Mouse (Mus musculus): Measurements from ENCODE around the gene H2-D1. TPM values are rescaled to one million over a fixed set of nuclear protein-coding genes. Genes with fewer than 3 reads are reported as not detected.
A peak's percentile ranks its signal among the peaks of the same experiment; 100 is the strongest.

H2-D1 gene
- polyA plus RNA-seq, 1 experiment = 351 TPM

DNA sequence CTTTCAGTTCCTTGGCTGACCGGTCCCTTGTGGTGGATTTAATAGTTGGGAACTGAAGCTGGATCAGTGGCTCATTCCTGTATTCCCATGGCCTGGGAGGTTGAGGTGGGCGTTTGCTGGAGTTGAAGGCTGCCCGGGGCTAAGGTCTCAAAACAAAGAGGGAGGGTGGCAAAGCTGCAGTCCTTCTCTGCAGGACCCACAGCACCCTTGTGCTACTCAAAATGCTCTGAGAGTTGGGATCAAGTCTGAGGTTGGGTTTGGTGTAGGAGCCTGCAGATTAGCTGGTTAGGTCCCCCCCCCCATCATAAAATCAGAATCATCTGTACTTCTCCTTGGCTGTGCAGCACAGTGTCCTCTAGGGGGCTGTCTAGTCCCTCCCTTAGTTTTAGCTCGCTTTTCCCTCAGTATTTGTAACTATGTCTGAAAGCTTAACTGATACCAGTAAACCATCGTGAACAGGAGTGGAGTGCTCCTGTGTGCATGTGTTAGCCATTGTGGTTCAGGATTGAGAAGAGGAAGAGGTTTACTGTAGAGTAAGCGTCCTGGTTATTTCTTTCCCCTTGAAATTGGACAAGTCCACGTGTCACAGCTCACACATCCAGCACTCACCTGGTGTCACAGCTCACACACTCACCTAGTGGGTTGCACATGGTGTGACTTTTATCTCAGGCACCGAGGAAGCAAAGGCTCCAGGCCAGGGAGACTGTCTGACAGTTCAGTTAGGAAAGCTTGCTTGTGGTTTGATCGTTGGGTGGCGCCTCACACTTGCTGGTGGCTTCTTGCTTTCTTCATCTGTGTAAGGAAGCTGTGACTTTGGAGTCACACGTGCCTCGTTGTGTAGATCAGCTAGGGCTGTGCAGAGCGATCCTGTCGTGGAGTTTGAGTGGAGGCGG is 16.6 kb upstream of the H2-D1 start:
- no peak for TF ChIP-seq POLR2A (IDR thresholded peaks at IDR 0.05; ENCODE audit: low read depth, low read length)
- peak; percentile 44 for TF ChIP-seq CTCF (conservative IDR thresholded peaks at IDR 0.05; ENCODE audit: insufficient read depth, insufficient read length, low read depth, low read length)
- H3K4me3 ChIP-seq (ENCODE audit: insufficient read depth, low read depth, low read length) = no peak overlapping the region
- WGBS = 61% methylated on average over 15 of the region's 15 CpGs
- DNase-seq = no peak
- peaks cover 13% of the 10 kb centered on the region; the same call in 1 of the 2 replicates for H3K4me1 ChIP-seq (ENCODE audit: control insufficient read depth, insufficient read depth, low read length)
- no peak overlapping the region for H3K27ac ChIP-seq (ENCODE audit: insufficient read depth, low read depth, low read length)
- H3K27me3 ChIP-seq (replicated peaks; ENCODE audit: control insufficient read depth, insufficient read depth, low read length) = no peaks in the 10 kb centered on the region
- H3K36me3 ChIP-seq (ENCODE audit: control insufficient read depth, insufficient read depth, low read length) = peaks cover 15% of the 10 kb centered on the region

DNA sequence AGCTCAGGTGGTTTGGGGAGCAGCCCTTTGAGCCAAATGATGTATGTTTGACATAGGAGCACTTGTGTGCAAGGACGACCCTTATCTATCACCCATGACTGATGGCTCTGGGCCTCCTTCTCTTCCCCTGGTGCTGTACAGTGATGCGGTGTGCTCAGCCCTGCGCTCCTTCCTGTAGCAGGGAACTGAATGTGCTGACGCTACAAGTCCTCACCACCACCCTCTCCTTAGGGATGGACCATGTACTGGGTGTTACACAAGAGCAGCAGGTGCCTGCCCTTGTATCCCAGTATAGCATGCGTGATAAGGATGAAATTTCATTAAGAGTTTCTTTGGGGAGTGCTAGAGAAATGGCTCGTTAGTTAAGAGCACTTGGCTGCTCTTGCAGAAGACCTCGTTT is 15.4 kb upstream of the H2-D1 start:
- TF ChIP-seq CTCF (conservative IDR thresholded peaks at IDR 0.05; ENCODE audit: insufficient read depth, insufficient read length, low read depth, low read length) (no peak), POLR2A (IDR thresholded peaks at IDR 0.05; ENCODE audit: low read depth, low read length) (no peak)
- WGBS = 51% methylated on average over 7 of the region's 7 CpGs
- peaks cover 17% of the 10 kb centered on the region for H3K36me3 ChIP-seq (ENCODE audit: control insufficient read depth, insufficient read depth, low read length)
- H3K27ac ChIP-seq (ENCODE audit: insufficient read depth, low read depth, low read length) = no peak overlapping the region
- no peak overlapping the region for H3K4me3 ChIP-seq (ENCODE audit: insufficient read depth, low read depth, low read length)
- H3K27me3 ChIP-seq (replicated peaks; ENCODE audit: control insufficient read depth, insufficient read depth, low read length) = no peaks in the 10 kb centered on the region
- DNase-seq = peak; percentile 54
- H3K4me1 ChIP-seq (ENCODE audit: control insufficient read depth, insufficient read depth, low read length) = peaks cover 13% of the 10 kb centered on the region; the same call in 1 of the 2 replicates

DNA sequence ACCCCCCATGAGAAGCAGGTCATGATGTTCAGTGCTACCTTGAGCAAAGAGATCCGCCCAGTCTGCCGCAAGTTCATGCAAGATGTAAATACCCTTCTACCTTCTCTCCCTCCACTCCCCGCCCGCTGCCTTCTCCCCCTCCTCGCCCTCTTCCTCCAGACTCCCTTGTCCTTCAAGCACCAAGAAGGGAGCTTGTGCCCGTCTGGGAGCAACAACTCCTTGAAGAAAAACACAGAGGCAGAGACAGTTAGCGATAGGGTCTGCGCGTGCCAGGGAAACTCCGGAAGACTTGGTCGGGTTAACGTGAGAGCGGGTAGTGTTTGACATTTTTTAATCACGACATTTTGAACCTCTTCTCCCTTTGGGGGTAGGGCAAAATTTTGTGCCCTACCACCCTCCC is 13.5 kb upstream of the H2-D1 start:
- no peak for DNase-seq
- 77% methylated on average over 14 of the region's 14 CpGs for WGBS
- no peak for TF ChIP-seq CTCF (conservative IDR thresholded peaks at IDR 0.05; ENCODE audit: insufficient read depth, insufficient read length, low read depth, low read length)
- no peak overlapping the region for H3K4me3 ChIP-seq (ENCODE audit: insufficient read depth, low read depth, low read length)
- H3K27me3 ChIP-seq (replicated peaks; ENCODE audit: control insufficient read depth, insufficient read depth, low read length) = no peaks in the 10 kb centered on the region
- H3K36me3 ChIP-seq (ENCODE audit: control insufficient read depth, insufficient read depth, low read length) = peaks cover 14% of the 10 kb centered on the region
- H3K4me1 ChIP-seq (ENCODE audit: control insufficient read depth, insufficient read depth, low read length) = peaks cover 13% of the 10 kb centered on the region; the same call in 1 of the 2 replicates
- no peak overlapping the region for H3K27ac ChIP-seq (ENCODE audit: insufficient read depth, low read depth, low read length)

DNA sequence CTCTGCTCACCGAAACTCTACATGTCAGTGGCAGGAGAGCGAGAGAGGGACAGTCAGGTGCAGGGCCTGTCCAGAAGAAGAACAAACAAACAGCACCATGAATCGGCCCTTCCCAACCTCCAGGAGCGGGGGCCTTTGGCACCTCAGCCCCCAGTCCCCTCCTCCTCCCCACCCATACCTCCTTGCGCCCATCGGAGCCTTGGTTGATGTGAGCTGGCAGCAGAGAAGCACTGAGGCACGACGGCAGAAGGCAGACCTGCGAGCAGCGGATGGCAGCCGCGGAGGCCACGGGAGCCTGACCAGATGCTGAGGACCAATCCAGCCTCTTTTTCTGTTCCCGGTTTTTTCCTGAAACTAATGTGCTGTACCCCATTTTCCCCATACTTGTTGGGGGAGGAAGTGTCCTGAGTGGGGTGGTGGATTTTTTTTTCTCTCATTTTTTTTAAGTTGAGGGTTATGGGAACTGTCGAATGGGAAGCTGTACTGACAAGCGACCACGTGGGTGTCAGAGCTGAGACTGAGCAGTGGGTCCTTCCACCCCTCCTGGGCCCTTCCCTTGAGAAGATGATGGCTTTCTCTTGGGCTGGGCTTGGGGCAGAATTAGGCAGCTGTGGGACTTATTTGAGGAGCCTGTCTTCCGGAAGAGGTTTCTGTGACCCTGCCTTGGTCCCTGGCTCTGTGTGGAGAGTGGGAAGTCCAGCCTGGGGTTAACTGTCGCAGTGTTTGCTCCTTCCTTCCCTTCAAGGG is 12.9 kb upstream of the H2-D1 start:
- TF ChIP-seq CTCF (conservative IDR thresholded peaks at IDR 0.05; ENCODE audit: insufficient read depth, insufficient read length, low read depth, low read length) (no peak), POLR2A (IDR thresholded peaks at IDR 0.05; ENCODE audit: low read depth, low read length) (no peak)
- Histone ChIP-seq H3K4me3 (ENCODE audit: insufficient read depth, low read depth, low read length) (no peak overlapping the region), H3K27me3 (replicated peaks; ENCODE audit: control insufficient read depth, insufficient read depth, low read length) (no peaks in the 10 kb centered on the region), H3K4me1 (ENCODE audit: control insufficient read depth, insufficient read depth, low read length) (peaks cover 7% of the 10 kb centered on the region; the same call in 1 of the 2 replicates), H3K27ac (ENCODE audit: insufficient read depth, low read depth, low read length) (no peak overlapping the region), H3K36me3 (ENCODE audit: control insufficient read depth, insufficient read depth, low read length) (peaks cover 13% of the 10 kb centered on the region)
- 56% methylated on average over 19 of the region's 19 CpGs for WGBS
- no peak for DNase-seq

GRCm38 (mm10) chr17:35250348-35251120 is 12.0 kb upstream of the H2-D1 start:
- TF ChIP-seq CTCF (conservative IDR thresholded peaks at IDR 0.05; ENCODE audit: insufficient read depth, insufficient read length, low read depth, low read length) (no peak), POLR2A (IDR thresholded peaks at IDR 0.05; ENCODE audit: low read depth, low read length) (no peak)
- H3K4me1 ChIP-seq (ENCODE audit: control insufficient read depth, insufficient read depth, low read length) = peaks cover 4% of the 10 kb centered on the region; the same call in 1 of the 2 replicates
- H3K36me3 ChIP-seq (ENCODE audit: control insufficient read depth, insufficient read depth, low read length) = peaks cover 13% of the 10 kb centered on the region

GRCm38 (mm10) chr17:35251162-35251719 is 11.3 kb upstream of the H2-D1 start:
- DNase-seq = no peak
- 65% methylated on average over 15 of the region's 15 CpGs for WGBS

More at GRCm38 (mm10) chr17:35250348-35251120, 12.0 kb upstream of the H2-D1 start:
- H3K27ac ChIP-seq (ENCODE audit: insufficient read depth, low read depth, low read length) = no peak overlapping the region
- no peaks in the 10 kb centered on the region for H3K27me3 ChIP-seq (replicated peaks; ENCODE audit: control insufficient read depth, insufficient read depth, low read length)
- no peak for DNase-seq
- no peak overlapping the region for H3K4me3 ChIP-seq (ENCODE audit: insufficient read depth, low read depth, low read length)
- 80% methylated on average over 3 of the region's 3 CpGs for WGBS

More at GRCm38 (mm10) chr17:35251162-35251719, 11.3 kb upstream of the H2-D1 start:
- no peaks in the 10 kb centered on the region for H3K27me3 ChIP-seq (replicated peaks; ENCODE audit: control insufficient read depth, insufficient read depth, low read length)
- TF ChIP-seq CTCF (conservative IDR thresholded peaks at IDR 0.05; ENCODE audit: insufficient read depth, insufficient read length, low read depth, low read length) (no peak), POLR2A (IDR thresholded peaks at IDR 0.05; ENCODE audit: low read depth, low read length) (no peak)
- no peak overlapping the region for H3K27ac ChIP-seq (ENCODE audit: insufficient read depth, low read depth, low read length)
- peaks cover 13% of the 10 kb centered on the region for H3K36me3 ChIP-seq (ENCODE audit: control insufficient read depth, insufficient read depth, low read length)
- 0 out of 2 replicates have a peak, but pooled peaks cover under 1% of the 10 kb centered on the region for H3K4me1 ChIP-seq (ENCODE audit: control insufficient read depth, insufficient read depth, low read length)
- no peak overlapping the region for H3K4me3 ChIP-seq (ENCODE audit: insufficient read depth, low read depth, low read length)
